15 mouse cellular contexts compared by ENCODE assay signal in genomic region chr3:105505161-105505872, GRCm38 (mm10). TPM values are rescaled to one million over a fixed set of nuclear protein-coding genes. Genes with fewer than 3 reads are reported as not detected.
DNase-seq lines count a peak whose midpoint lies in the region; ATAC-seq lines count a peak whose summit lies in the region.
"Had no signal": no experiment of that assay in that cellular context is flagged by ENCODE, and none has a peak within 500 bp of the region (broad histone marks: within the 10 kb centered on the region; RNA-seq: fewer than 3 reads in every experiment).

No protein-coding gene starts in this region.

- H3K4me2 ChIP-seq in hindbrain, embryonic 12.5 days (replicated peaks) = no peak overlapping the region
- H3K4me2 ChIP-seq in midbrain, embryonic 14.5 days (ENCODE audit: low read length) = 0 out of 2 replicates have a peak overlapping the region, but pooled peaks have one; percentile 1
- H3K4me2 ChIP-seq: embryonic facial prominence, embryonic 15.5 days; heart, embryonic 13.5 days; liver, embryonic 13.5 days; stomach, embryonic 15.5 days had no signal

- peaks cover 17% of the 10 kb centered on the region; the same call in 1 of the 2 replicates for H3K4me1 ChIP-seq in hindbrain, embryonic 12.5 days
- H3K4me1 ChIP-seq in midbrain, embryonic 14.5 days (ENCODE audit: control insufficient read depth, insufficient read depth, low read length) = peaks cover 18% of the 10 kb centered on the region
- H3K4me1 ChIP-seq: embryonic facial prominence, embryonic 15.5 days; liver, embryonic 13.5 days; stomach, embryonic 15.5 days had no signal

- 0 out of 2 replicates have a peak, but pooled peaks cover 5% of the 10 kb centered on the region for H3K27me3 ChIP-seq in hindbrain, embryonic 12.5 days
- no peaks in the 10 kb centered on the region for H3K27me3 ChIP-seq in midbrain, embryonic 14.5 days (ENCODE audit: control insufficient read depth, insufficient read depth, low read length)
- H3K27me3 ChIP-seq: embryonic facial prominence, embryonic 15.5 days; liver, embryonic 13.5 days; stomach, embryonic 15.5 days had no signal

- H3K4me3 ChIP-seq in hindbrain, embryonic 12.5 days = no peak overlapping the region
- H3K4me3 ChIP-seq in midbrain, embryonic 14.5 days (replicated peaks; ENCODE audit: low read depth, low read length) = no peak overlapping the region
- H3K4me3 ChIP-seq: embryonic facial prominence, embryonic 15.5 days; heart, embryonic 13.5 days; liver, embryonic 13.5 days; stomach, embryonic 15.5 days had no signal

- no peak overlapping the region for H3K9ac ChIP-seq in hindbrain, embryonic 12.5 days
- no peak overlapping the region; the same call in 1 of the 2 replicates for H3K9ac ChIP-seq in midbrain, embryonic 14.5 days (replicated peaks; ENCODE audit: low read length)
- H3K9ac ChIP-seq: embryonic facial prominence, embryonic 15.5 days; heart, embryonic 13.5 days; liver, embryonic 13.5 days; stomach, embryonic 15.5 days had no signal

- 53% methylated on average over 15 of the region's 15 CpGs for WGBS in hindbrain, embryonic 12.5 days
- 40% methylated on average over 15 of the region's 15 CpGs for WGBS in midbrain, embryonic 14.5 days

- DNase-seq in urinary bladder, adult 2 months (ENCODE audit: low spot score) = peak; percentile 9
- no peak for DNase-seq in urinary bladder, postnatal 36 days (ENCODE audit: low spot score in 2 of 2)
- DNase-seq in midbrain, embryonic 14.5 days = peak; percentile 55
- no peak for DNase-seq in right cerebral cortex, postnatal 25 days
- DNase-seq in kidney, postnatal 4 days = no peak
- no peak for DNase-seq in heart, postnatal 14 days
- DNase-seq: gastrocnemius, postnatal 36 days; liver, embryonic 13.5 days; lung, postnatal 14 days; thymus, postnatal 25 days had no signal

- no peaks in the 10 kb centered on the region for H3K36me3 ChIP-seq in hindbrain, embryonic 12.5 days
- no peaks in the 10 kb centered on the region for H3K36me3 ChIP-seq in midbrain, embryonic 14.5 days (ENCODE audit: control insufficient read depth, insufficient read depth, low read length)
- H3K36me3 ChIP-seq: embryonic facial prominence, embryonic 15.5 days; heart, embryonic 13.5 days; liver, embryonic 13.5 days; stomach, embryonic 15.5 days had no signal

- peak; percentile 36; the same call in 1 of the 2 replicates for ATAC-seq in hindbrain, embryonic 12.5 days (ENCODE audit: low FRiP score)
- ATAC-seq in midbrain, embryonic 14.5 days (ENCODE audit: low FRiP score, low TSS enrichment) = no peak
- ATAC-seq: activated CD4-positive, CD25-positive, alpha-beta regulatory T cell, adult 4 months had no signal

- intact Hi-C loops in heart, postnatal 14 days (cut with DNase I) = no loop called here

- peak overlapping the region; percentile 45; the same call in 1 of the 2 replicates for H3K27ac ChIP-seq in hindbrain, embryonic 12.5 days
- peak overlapping the region; percentile 77 for H3K27ac ChIP-seq in midbrain, embryonic 14.5 days (replicated peaks; ENCODE audit: low read depth, low read length)
- H3K27ac ChIP-seq: embryonic facial prominence, embryonic 15.5 days; liver, embryonic 13.5 days; stomach, embryonic 15.5 days had no signal

- H3K9me3 ChIP-seq in hindbrain, embryonic 12.5 days (replicated peaks) = no peaks in the 10 kb centered on the region
- H3K9me3 ChIP-seq in midbrain, embryonic 14.5 days (ENCODE audit: control insufficient read depth, low read length) = no peaks in the 10 kb centered on the region
- H3K9me3 ChIP-seq: embryonic facial prominence, embryonic 15.5 days; heart, embryonic 13.5 days; liver, embryonic 13.5 days; stomach, embryonic 15.5 days had no signal

RNA-seq across cellular contexts. Expression of gene Kcnd3, which starts 53.2 kb away (rescaled TPM):
- polyA plus RNA-seq in urinary bladder, adult 2 months (2012; rRNA removed) = 10.4 and 17.5 TPM in 2 replicates
- polyA plus RNA-seq in hindbrain, embryonic 12.5 days (2016; fragmentation: Nextera tagmentation; extraction: Ambion mirVana) = 5.3 and 5.9 TPM in 2 replicates
- 13.2 and 15.9 TPM in 2 replicates for polyA plus RNA-seq in midbrain, embryonic 14.5 days (2014; fragmentation: Nextera tagmentation; extraction: Ambion mirVana)
- total RNA-seq in heart, postnatal 14 days (2021) = 1 to 10 TPM; 4.4 to 5.2 TPM
- polyA plus RNA-seq: activated CD4-positive, CD25-positive, alpha-beta regulatory T cell, adult 4 months had no signal

Comparison
In these comparisons a context has a peak if more than half of its experiments do, and no peak if none do; other contexts are left out.
1. DNase-seq: peak in urinary bladder, adult 2 months (single experiment) and midbrain, embryonic 14.5 days (single experiment); none in urinary bladder, postnatal 36 days (0 of 2), right cerebral cortex, postnatal 25 days (single experiment), kidney, postnatal 4 days (0 of 2) and heart, postnatal 14 days (0 of 2).